Mouse (Mus musculus) forebrain, embryonic 11.5 days (tissue): Measurements from ENCODE around the gene Rad1. TPM values are rescaled to one million over a fixed set of nuclear protein-coding genes. Genes with fewer than 3 reads are reported as not detected.
A peak's percentile ranks its signal among the peaks of the same experiment; 100 is the strongest.

ENCODE experiments used
- ATAC-seq: fragments of 200-750 bp; cut with Nextera tagmentation; replicated peaks from 2 replicates; pipeline ENCODE4 v1.8.0; 2017; ENCODE audit warnings: moderate TSS enrichment; ENCODE audit not compliant: low FRiP score
- DNase-seq: peaks from one replicate; pipeline ENCODE4 v3.0.0-alpha.2; 2017; ENCODE audit warnings: low spot score
- H3K27ac ChIP-seq: fragments of 300-500 bp; sonication (generic); 2 replicates; pipeline ENCODE4 v1.5.1; 2014; ENCODE audit warnings: low read depth, low read length
- H3K27me3 ChIP-seq: fragments of 300-500 bp; sonication (generic); 2 replicates; pipeline ENCODE4 v1.6.1; 2014; ENCODE audit warnings: mild to moderate bottlenecking, low read length, mixed read lengths; ENCODE audit not compliant: control insufficient read depth, insufficient read depth
- H3K36me3 ChIP-seq: fragments of 300-500 bp; sonication (generic); 2 replicates; pipeline ENCODE4 v1.6.1; 2014; ENCODE audit warnings: mild to moderate bottlenecking, low read length, moderate library complexity, mixed read lengths; ENCODE audit not compliant: control insufficient read depth, insufficient read depth
- H3K4me1 ChIP-seq: fragments of 300-500 bp; sonication (generic); replicated peaks from 2 replicates; pipeline ENCODE4 v1.6.1; 2014; ENCODE audit warnings: low read length, mixed read lengths; ENCODE audit not compliant: control insufficient read depth, insufficient read depth
- H3K4me2 ChIP-seq: fragments of 300-500 bp; sonication (generic); 2 replicates; pipeline ENCODE4 v1.6.1; 2014; ENCODE audit warnings: low read depth, mild to moderate bottlenecking, low read length, moderate library complexity, mixed read lengths; ENCODE audit not compliant: severe bottlenecking
- H3K4me3 ChIP-seq: fragments of 300-500 bp; sonication (generic); 2 replicates; pipeline ENCODE4 v1.5.1; 2014; ENCODE audit warnings: low read depth, low read length
- H3K9ac ChIP-seq: fragments of 300-500 bp; sonication (generic); 2 replicates; pipeline ENCODE4 v1.6.1; 2014; ENCODE audit warnings: low read length
- H3K9me3 ChIP-seq: fragments of 300-500 bp; sonication (generic); 2 replicates; pipeline ENCODE4 v1.6.1; 2016; ENCODE audit warnings: low read length, mixed read lengths; ENCODE audit not compliant: control insufficient read depth
- WGBS: fragments of 180-500 bp; shearing (Covaris S2); extraction: QIAGEN DNeasy Blood & Tissue Kit; methylation state at CpG from one replicate; pipeline ENCODE4 v1.1.7; 2014; 5-methylcytosine and 5-hydroxymethylcytosine counted together
- polyA plus RNA-seq: library from polyadenylated mRNA; unstranded; fragments of >200 nt; fragmentation: Nextera tagmentation; extraction: Ambion mirVana; gene quantifications from 2 replicates; pipeline ENCODE4 v1.2.1, GENCODE M21; 2014

Rad1 gene
- polyA plus RNA-seq, 1 experiment from 2014 or later, result 37.4 TPM

GRCm38 (mm10) chr15:10464678-10465077, 21.1 kb upstream of the Rad1 start:
- Histone ChIP-seq H3K4me3 (no peak overlapping the region), H3K9ac (no peak overlapping the region), H3K4me1 (no peaks in the 10 kb centered on the region), H3K4me2 (no peak overlapping the region), H3K36me3 (peaks cover under 1% of the 10 kb centered on the region; the same call in 1 of the 2 replicates), H3K27ac (no peak overlapping the region), H3K9me3 (no peaks in the 10 kb centered on the region), H3K27me3 (no peaks in the 10 kb centered on the region)
- WGBS, result 92% methylated on average over 3 of the region's 3 CpGs
- no peak for ATAC-seq
- DNase-seq, result no peak

- DNase-seq (no peak), ATAC-seq (no peak)
- Histone ChIP-seq H3K4me3 (no peak overlapping the region), H3K27ac (no peak overlapping the region), H3K4me2 (no peak overlapping the region; the same call in 1 of the 2 replicates), H3K9ac (no peak overlapping the region), H3K36me3 (no peaks in the 10 kb centered on the region), H3K27me3 (no peaks in the 10 kb centered on the region), H3K4me1 (no peaks in the 10 kb centered on the region), H3K9me3 (no peaks in the 10 kb centered on the region)
- WGBS, result 86% methylated on average over 3 of the region's 3 CpGs
These were observed 17.1 kb upstream of the Rad1 start for GRCm38 (mm10) chr15:10468761-10469160.

DNA sequence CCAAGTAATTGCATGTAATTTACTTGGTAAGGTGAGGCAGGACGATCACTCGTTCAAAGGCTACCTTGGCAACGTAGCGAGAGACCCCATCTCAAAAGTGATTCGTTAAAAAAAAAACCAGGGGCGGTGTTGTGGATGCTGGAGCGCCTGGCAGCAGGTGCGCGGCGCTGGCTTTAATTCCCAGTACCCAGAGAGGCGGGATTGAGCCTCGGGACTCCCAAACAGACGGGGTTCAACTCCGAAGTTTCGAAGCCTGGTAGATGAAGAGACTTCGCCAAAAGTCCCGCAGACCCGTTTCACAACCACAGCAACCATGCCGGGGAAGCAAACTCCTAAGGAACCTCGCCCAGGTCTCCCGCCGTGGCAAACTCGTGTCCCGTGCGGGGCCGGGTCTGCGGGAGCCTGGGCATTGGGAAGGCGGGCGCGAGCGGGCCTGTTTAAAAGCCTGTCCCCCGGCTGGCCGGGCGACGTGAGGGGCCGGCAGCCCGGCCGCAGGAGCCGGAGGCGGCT, 16.1 kb upstream of the Rad1 start:
- Histone ChIP-seq H3K9me3 (no peaks in the 10 kb centered on the region), H3K36me3 (no peaks in the 10 kb centered on the region), H3K9ac (peak overlapping the region; percentile 80), H3K27ac (peak overlapping the region; percentile 62), H3K4me3 (peak overlapping the region; percentile 81), H3K4me2 (peak overlapping the region; percentile 81), H3K4me1 (no peaks in the 10 kb centered on the region), H3K27me3 (no peaks in the 10 kb centered on the region)
- DNase-seq (no peak), ATAC-seq (peak; percentile 39)
- WGBS, result under 1% methylated on average over 40 of the region's 40 CpGs

DNA sequence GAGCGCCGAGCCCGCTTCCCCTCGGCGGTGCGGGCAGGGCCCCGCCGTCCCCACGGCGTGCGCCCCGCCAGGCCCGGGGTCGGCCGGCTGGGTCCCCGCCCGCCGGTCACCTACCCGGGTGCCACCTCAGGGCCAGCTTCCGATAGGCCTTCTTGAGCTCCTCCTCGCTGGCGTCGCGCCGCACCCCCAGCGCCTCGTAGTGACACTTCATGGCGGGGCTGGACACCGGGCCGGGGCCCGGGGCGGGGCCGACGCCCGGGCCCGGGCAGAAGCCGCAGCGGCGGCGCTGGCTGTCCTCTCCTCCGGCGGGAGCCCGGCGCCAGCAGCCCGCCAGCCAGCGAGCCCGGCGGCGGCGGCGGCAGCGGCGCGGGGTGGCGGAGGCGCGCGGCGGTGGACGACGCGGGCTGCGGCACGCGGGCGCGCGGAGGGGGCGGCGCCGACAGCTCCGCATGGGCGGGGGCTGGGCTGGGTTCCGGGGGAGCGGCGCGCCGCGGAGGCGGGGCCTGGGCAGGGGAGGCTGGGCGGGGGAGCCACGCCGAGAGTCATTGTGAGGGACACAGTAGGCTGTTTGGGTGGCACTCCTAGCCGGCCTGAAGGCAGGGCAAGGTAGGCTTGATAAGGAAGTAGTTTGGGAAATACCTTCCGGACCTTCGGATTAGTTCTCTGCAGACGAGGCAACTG, 15.5 kb upstream of the Rad1 start, which contains the start of gene Dnajc21:
TSS of gene Dnajc21 (minus strand) at position 366 of the 681 bp plus-strand sequence.
- Histone ChIP-seq H3K4me1 (no peaks in the 10 kb centered on the region), H3K4me3 (peak within 1 kb of the TSS; percentile 81), H3K9me3 (no peaks in the 10 kb centered on the region), H3K36me3 (peaks cover 1% of the 10 kb centered on the region; the same call in 1 of the 2 replicates), H3K4me2 (peak within 1 kb of the TSS; percentile 81), H3K27ac (peak within 1 kb of the TSS; percentile 62), H3K9ac (peak within 1 kb of the TSS; percentile 80), H3K27me3 (no peaks in the 10 kb centered on the region)
- peak; percentile 93 for DNase-seq
- ATAC-seq, result peak; percentile 94
- 0% methylated on average over 46 of the region's 87 CpGs for WGBS

- ATAC-seq (peak; percentile 45), DNase-seq (no peak)
- Histone ChIP-seq H3K4me1 (no peaks in the 10 kb centered on the region), H3K9me3 (no peaks in the 10 kb centered on the region), H3K4me2 (peak overlapping the region; percentile 81), H3K9ac (peak overlapping the region; percentile 80), H3K27me3 (no peaks in the 10 kb centered on the region), H3K36me3 (peaks cover 3% of the 10 kb centered on the region; the same call in 1 of the 2 replicates), H3K27ac (no peak overlapping the region; the same call in 1 of the 2 replicates), H3K4me3 (peak overlapping the region; percentile 81)
- 12% methylated on average over 3 of the region's 3 CpGs for WGBS
These were observed 14.9 kb upstream of the Rad1 start for GRCm38 (mm10) chr15:10470941-10471340.

DNA sequence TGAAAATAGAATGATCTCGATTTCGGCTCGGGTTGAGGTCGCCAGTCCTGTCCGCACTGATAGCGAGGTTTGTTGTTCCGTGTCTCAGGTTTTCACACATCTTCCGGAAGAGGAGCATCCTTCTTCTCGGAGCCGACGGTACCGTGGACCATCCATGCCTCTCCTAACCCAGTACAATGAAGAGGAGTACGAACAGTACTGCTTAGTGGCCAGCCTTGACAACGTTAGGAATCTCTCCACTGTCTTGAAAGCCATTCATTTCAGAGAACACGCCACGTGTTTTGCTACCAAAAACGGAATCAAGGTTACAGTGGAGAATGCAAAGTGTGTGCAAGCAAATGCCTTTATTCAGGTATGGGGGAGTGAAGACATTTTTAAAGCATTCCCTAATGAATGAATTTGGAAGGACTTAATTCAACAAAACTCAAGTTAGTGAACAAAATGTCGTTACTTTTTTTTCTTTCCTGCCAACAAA, 584 bp downstream of the Rad1 start:
- Histone ChIP-seq H3K27ac (no peak overlapping the region; the same call in 1 of the 2 replicates), H3K9ac (peak overlapping the region; percentile 83), H3K4me1 (peaks cover 6% of the 10 kb centered on the region; the same call in 1 of the 2 replicates), H3K9me3 (no peaks in the 10 kb centered on the region), H3K36me3 (no peaks in the 10 kb centered on the region), H3K27me3 (no peaks in the 10 kb centered on the region), H3K4me3 (peak overlapping the region; percentile 61), H3K4me2 (peak overlapping the region; percentile 87)
- WGBS, result 2% methylated on average over 18 of the region's 18 CpGs
- peak; percentile 53 for ATAC-seq
- no peak for DNase-seq

GRCm38 (mm10) chr15:10487246-10487645, 1.4 kb downstream of the Rad1 start:
- ATAC-seq (no peak), DNase-seq (no peak)
- WGBS, result 71% methylated on average over 2 of the region's 2 CpGs
- H3K4me3 ChIP-seq, result no peak overlapping the region
- H3K27ac ChIP-seq, result no peak overlapping the region
- H3K9ac ChIP-seq, result no peak overlapping the region
- no peaks in the 10 kb centered on the region for H3K9me3 ChIP-seq
- H3K4me2 ChIP-seq, result peak overlapping the region; percentile 87
- peaks cover 2% of the 10 kb centered on the region; the same call in 1 of the 2 replicates for H3K36me3 ChIP-seq
- peaks cover 6% of the 10 kb centered on the region; the same call in 1 of the 2 replicates for H3K4me1 ChIP-seq
- H3K27me3 ChIP-seq, result no peaks in the 10 kb centered on the region

GRCm38 (mm10) chr15:10490101-10490500, 4.3 kb downstream of the Rad1 start:
- DNase-seq (no peak), ATAC-seq (no peak)
- Histone ChIP-seq H3K27ac (no peak overlapping the region), H3K4me2 (no peak overlapping the region), H3K27me3 (no peaks in the 10 kb centered on the region), H3K4me3 (no peak overlapping the region), H3K9me3 (no peaks in the 10 kb centered on the region), H3K4me1 (peaks cover 2% of the 10 kb centered on the region; the same call in 1 of the 2 replicates), H3K36me3 (peaks cover 2% of the 10 kb centered on the region; the same call in 1 of the 2 replicates), H3K9ac (no peak overlapping the region)
- 93% methylated on average over 5 of the region's 5 CpGs for WGBS
